Mouse (Mus musculus) activated CD4-positive, CD25-positive, alpha-beta regulatory T cell, adult 4 months (primary cell): ENCODE measurements at regions not wholly inside any gene's neighbourhood (a gene's known extent, or its start where the extent isn't known, plus 50 kb on each side); places are given as distances from the start of the nearest gene placed in this dataset.
"Not testable (repeated sequence)": the region's sequence is repeated elsewhere in the genome, so short reads cannot be mapped to it uniquely, and the experiment has no call there.

Experiments
- ATAC-seq: one replicate; pipeline ENCODE4 v1.8.0; 2017

GRCm38 (mm10) chr19:35034408-35034807 lies 112.2 kb downstream of the Kif20b start:
- no peak for ATAC-seq

- ATAC-seq: no peak
These were observed 123.4 kb downstream of the Kif20b start for GRCm38 (mm10) chr19:35045576-35045975.

GRCm38 (mm10) chr19:35066352-35066935 lies 144.3 kb downstream of the Kif20b start:
- ATAC-seq: no peak

- no peak for ATAC-seq
These were observed 159.0 kb downstream of the Kif20b start for GRCm38 (mm10) chr19:35081126-35081525.

- no peak for ATAC-seq
These were observed 179.1 kb downstream of the Kif20b start for GRCm38 (mm10) chr19:35101244-35101643.

- ATAC-seq: no peak
These were observed 192.2 kb downstream of the Kif20b start for GRCm38 (mm10) chr19:35114313-35114712.

- ATAC-seq: peak; percentile 47
These were observed 203.1 kb downstream of the Kif20b start for GRCm38 (mm10) chr19:35125278-35125677.

GRCm38 (mm10) chr19:35126594-35127051 lies 204.5 kb downstream of the Kif20b start:
- ATAC-seq: peak; percentile 70

GRCm38 (mm10) chr19:35128104-35128503 lies 205.9 kb downstream of the Kif20b start:
- ATAC-seq: no peak

GRCm38 (mm10) chr19:35143131-35143530 lies 221.0 kb downstream of the Kif20b start:
- no peak for ATAC-seq

- ATAC-seq: no peak
These were observed 221.6 kb downstream of the Kif20b start for GRCm38 (mm10) chr19:35143781-35144180.

- not testable (repeated sequence) for ATAC-seq
These were observed 227.3 kb downstream of the Kif20b start for GRCm38 (mm10) chr19:35149476-35149875.

- ATAC-seq: no peak
These were observed 228.9 kb downstream of the Kif20b start for GRCm38 (mm10) chr19:35150780-35151725.

GRCm38 (mm10) chr19:35151841-35152240 lies 229.7 kb downstream of the Kif20b start:
- no peak for ATAC-seq

GRCm38 (mm10) chr19:35157849-35158248 lies 235.7 kb downstream of the Kif20b start:
- ATAC-seq: no peak

- ATAC-seq: no peak
These were observed 242.6 kb downstream of the Kif20b start for GRCm38 (mm10) chr19:35164727-35165126.

GRCm38 (mm10) chr19:35170554-35170953 lies 248.4 kb downstream of the Kif20b start:
- ATAC-seq: no peak

GRCm38 (mm10) chr19:35180102-35180501 lies 257.9 kb downstream of the Kif20b start:
- ATAC-seq: no peak

- ATAC-seq: no peak
These were observed 283.5 kb downstream of the Kif20b start for GRCm38 (mm10) chr19:35205557-35206239.

GRCm38 (mm10) chr19:35244188-35244587 lies 322.0 kb downstream of the Kif20b start:
- no peak for ATAC-seq

- ATAC-seq: no peak
These were observed 325.4 kb downstream of the Kif20b start for GRCm38 (mm10) chr19:35247531-35247930.

- ATAC-seq: not testable (repeated sequence)
These were observed 336.5 kb downstream of the Kif20b start for GRCm38 (mm10) chr19:35258634-35259033.

- no peak for ATAC-seq
These were observed 340.9 kb downstream of the Kif20b start for GRCm38 (mm10) chr19:35263101-35263500.
